Mouse (Mus musculus) embryonic facial prominence, embryonic 11.5 days (tissue): Measurements from ENCODE around the gene Nphs1. TPM values are rescaled to one million over a fixed set of nuclear protein-coding genes. Genes with fewer than 3 reads are reported as not detected.
A peak's percentile ranks its signal among the peaks of the same experiment; 100 is the strongest.

Experiments used
- ATAC-seq: fragments of 200-750 bp; cut with Nextera tagmentation; replicated peaks from 2 replicates; pipeline ENCODE4 v1.8.0; 2017; ENCODE audit warnings: low read depth; ENCODE audit not compliant: insufficient number of reproducible peaks, low FRiP score, low TSS enrichment
- DNase-seq: peaks from one replicate; pipeline ENCODE4 v3.0.0-alpha.2; 2015; ENCODE audit warnings: low spot score
- H3K27ac ChIP-seq: fragments of 300-500 bp; sonication (generic); replicated peaks from 2 replicates; pipeline ENCODE4 v1.5.1; 2014; ENCODE audit warnings: mild to moderate bottlenecking, low read depth, low read length, control low read depth
- H3K27me3 ChIP-seq: fragments of 300-500 bp; sonication (generic); 2 replicates; pipeline ENCODE4 v1.6.1; 2014; ENCODE audit warnings: mild to moderate bottlenecking, low read length, moderate library complexity, mixed read lengths; ENCODE audit not compliant: control insufficient read depth, insufficient read depth
- H3K36me3 ChIP-seq: fragments of 300-500 bp; sonication (generic); replicated peaks from 2 replicates; pipeline ENCODE4 v1.6.1; 2014; ENCODE audit warnings: low read depth, mild to moderate bottlenecking, low read length, moderate library complexity, mixed read lengths; ENCODE audit not compliant: control insufficient read depth, insufficient read depth
- H3K4me1 ChIP-seq: fragments of 300-500 bp; sonication (generic); 2 replicates; pipeline ENCODE4 v1.6.1; 2014; ENCODE audit warnings: low read length, mixed read lengths; ENCODE audit not compliant: control insufficient read depth, insufficient read depth
- H3K4me2 ChIP-seq: fragments of 300-500 bp; sonication (generic); 2 replicates; pipeline ENCODE4 v1.6.1; 2014; ENCODE audit warnings: low read depth, mild to moderate bottlenecking, control low read depth, low read length, moderate library complexity
- H3K4me3 ChIP-seq: fragments of 300-500 bp; sonication (generic); 2 replicates; pipeline ENCODE4 v1.5.1; 2014; ENCODE audit warnings: low read depth, low read length, control low read depth
- H3K9ac ChIP-seq: fragments of 300-500 bp; sonication (generic); replicated peaks from 2 replicates; pipeline ENCODE4 v1.6.1; 2014; ENCODE audit warnings: mild to moderate bottlenecking, control low read depth, low read length
- H3K9me3 ChIP-seq: fragments of 300-500 bp; sonication (generic); replicated peaks from 2 replicates; pipeline ENCODE4 v1.6.1; 2016; ENCODE audit warnings: mild to moderate bottlenecking, low read length, inconsistent platforms, mixed read lengths; ENCODE audit not compliant: control insufficient read depth
- WGBS: fragments of 180-500 bp; shearing (Covaris S2); extraction: QIAGEN DNeasy Blood & Tissue Kit; methylation state at CpG from one replicate; pipeline ENCODE4 v1.1.7; 2014; 5-methylcytosine and 5-hydroxymethylcytosine counted together
- polyA plus RNA-seq: library from polyadenylated mRNA; unstranded; fragments of >200 nt; fragmentation: Nextera tagmentation; extraction: Ambion mirVana; gene quantifications from 2 replicates; pipeline ENCODE4 v1.2.1, GENCODE M21; 2014

Nphs1 gene
- polyA plus RNA-seq, 1 experiment from 2014 or later: not detected

DNA sequence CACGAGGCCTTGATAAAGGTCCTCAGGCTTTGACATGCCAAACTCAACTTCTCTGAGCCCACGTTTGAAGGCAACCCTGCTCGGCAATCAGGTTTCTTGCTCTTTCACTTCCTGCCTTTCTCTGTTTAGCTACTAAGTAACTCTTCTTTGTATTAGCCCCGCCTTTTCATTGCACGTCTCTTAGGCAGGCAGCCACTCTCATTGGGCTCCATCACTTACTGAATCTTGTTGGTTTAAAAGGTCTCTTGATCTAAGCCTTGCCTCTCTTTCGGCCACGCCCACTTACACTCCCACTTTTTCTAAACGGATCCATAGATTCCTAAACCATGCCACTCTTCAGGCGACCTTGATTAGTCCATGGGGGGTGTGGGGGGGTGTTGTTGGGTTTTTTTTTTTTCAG is 14.4 kb upstream of the Nphs1 start:
- H3K4me1 ChIP-seq: peaks cover 4% of the 10 kb centered on the region
- no peak overlapping the region for H3K9ac ChIP-seq
- no peak overlapping the region for H3K27ac ChIP-seq
- H3K27me3 ChIP-seq: peaks cover 17% of the 10 kb centered on the region; the same call in 1 of the 2 replicates
- peak overlapping the region; percentile 82 for H3K4me2 ChIP-seq
- DNase-seq (no peak), ATAC-seq (no peak)
- WGBS: 24% methylated on average over 9 of the region's 9 CpGs
- no peak overlapping the region for H3K4me3 ChIP-seq
- H3K36me3 ChIP-seq: no peaks in the 10 kb centered on the region; the same call in 1 of the 2 replicates
- no peaks in the 10 kb centered on the region for H3K9me3 ChIP-seq

DNA sequence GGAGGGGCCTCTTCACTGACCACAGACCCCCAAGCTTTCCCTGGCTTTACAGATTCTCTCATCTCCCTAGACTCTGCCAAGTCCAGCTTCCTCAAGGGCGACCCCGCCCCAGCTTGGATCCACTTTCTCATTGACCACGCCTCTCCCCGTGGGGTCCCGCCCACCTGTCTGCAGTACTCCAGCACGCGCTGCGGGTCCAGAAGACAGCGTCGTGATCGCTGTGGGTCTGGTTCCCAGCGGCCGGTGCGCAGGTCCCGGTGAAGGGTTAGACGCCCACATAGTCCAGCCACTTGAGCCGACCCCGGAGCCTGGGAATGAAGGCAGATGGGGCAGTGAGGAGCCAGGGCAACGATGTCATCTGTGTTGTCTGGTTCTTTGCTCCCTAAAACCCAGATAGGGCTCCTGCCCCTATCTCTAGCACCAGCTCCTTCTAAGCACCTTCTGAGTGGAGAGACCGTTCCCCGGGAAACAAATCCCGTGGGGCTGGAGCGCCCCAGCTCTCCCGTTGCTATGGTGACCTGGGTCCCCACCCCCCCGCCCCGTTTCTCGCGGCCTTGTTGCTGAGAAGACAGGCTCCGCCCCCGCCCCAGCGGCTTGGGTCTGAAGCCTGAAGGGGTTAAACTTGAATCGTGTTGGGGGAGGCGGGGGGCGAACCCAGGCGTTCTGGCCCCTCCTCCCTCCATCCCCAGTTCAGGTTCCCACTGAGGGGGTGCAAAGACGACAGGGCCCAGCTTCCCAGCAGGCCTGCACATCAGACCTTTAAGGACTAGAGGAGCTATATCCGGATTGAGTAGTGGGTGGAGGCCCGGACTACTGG is 13.8 kb upstream of the Nphs1 start:
- H3K27ac ChIP-seq: peak overlapping the region; percentile 41; the same call in 1 of the 2 replicates
- under 1% methylated on average over 38 of the region's 38 CpGs for WGBS
- H3K36me3 ChIP-seq: no peaks in the 10 kb centered on the region; the same call in 1 of the 2 replicates
- peaks cover 17% of the 10 kb centered on the region; the same call in 1 of the 2 replicates for H3K27me3 ChIP-seq
- H3K4me2 ChIP-seq: peak overlapping the region; percentile 82
- H3K4me1 ChIP-seq: peaks cover 4% of the 10 kb centered on the region
- DNase-seq: peak; percentile 59
- peak overlapping the region; percentile 69 for H3K9ac ChIP-seq
- ATAC-seq: peak; percentile 53
- peak overlapping the region; percentile 67 for H3K4me3 ChIP-seq
- no peaks in the 10 kb centered on the region for H3K9me3 ChIP-seq

GRCm38 (mm10) chr7:30444971-30445751 is 13.0 kb upstream of the Nphs1 start, which contains the start of gene Aplp1:
Aplp1 (minus strand) TSS chr7:30445535.
- 0% methylated on average over 60 of the region's 72 CpGs for WGBS
- Histone ChIP-seq H3K27ac (peak within 1 kb of the TSS; percentile 41), H3K9ac (peak within 1 kb of the TSS; percentile 69), H3K4me3 (peak within 1 kb of the TSS; percentile 67), H3K4me2 (peak within 1 kb of the TSS; percentile 82), H3K36me3 (no peaks in the 10 kb centered on the region; the same call in 1 of the 2 replicates), H3K4me1 (peaks cover 4% of the 10 kb centered on the region), H3K9me3 (no peaks in the 10 kb centered on the region), H3K27me3 (peaks cover 17% of the 10 kb centered on the region; the same call in 1 of the 2 replicates)
- ATAC-seq (peak; percentile 54), DNase-seq (peak; percentile 75)

GRCm38 (mm10) chr7:30450241-30450640 is 7.9 kb upstream of the Nphs1 start:
- H3K9me3 ChIP-seq: no peaks in the 10 kb centered on the region
- ATAC-seq: no peak
- no peak overlapping the region for H3K4me3 ChIP-seq
- H3K27me3 ChIP-seq: peaks cover 32% of the 10 kb centered on the region
- H3K4me2 ChIP-seq: no peak overlapping the region
- no peak overlapping the region for H3K9ac ChIP-seq
- WGBS: 70% methylated on average over 7 of the region's 7 CpGs
- H3K27ac ChIP-seq: no peak overlapping the region
- no peak for DNase-seq
- no peaks in the 10 kb centered on the region for H3K36me3 ChIP-seq
- H3K4me1 ChIP-seq: no peaks in the 10 kb centered on the region

DNA sequence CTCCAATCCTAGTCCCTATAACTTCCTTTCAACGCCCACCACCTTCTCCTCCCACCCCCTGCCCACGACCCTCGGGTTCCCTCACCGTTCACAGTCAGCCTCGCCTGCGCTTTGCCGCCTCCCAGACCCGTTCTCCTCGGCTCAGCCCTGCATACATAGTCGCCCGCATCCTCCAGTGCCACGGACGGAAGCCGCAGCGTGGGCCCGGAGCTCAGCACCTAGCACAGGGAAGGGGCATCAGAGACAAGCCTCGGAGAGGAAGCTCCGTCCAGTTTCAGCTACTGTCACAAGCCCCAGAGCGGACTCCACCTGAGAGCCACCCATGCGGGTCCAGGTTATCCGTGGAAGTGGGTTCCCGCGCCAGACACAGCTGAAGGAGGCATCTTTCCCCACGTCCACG is 4.8 kb upstream of the Nphs1 start:
- H3K4me2 ChIP-seq: no peak overlapping the region
- 12% methylated on average over 25 of the region's 25 CpGs for WGBS
- H3K9ac ChIP-seq: no peak overlapping the region

DNA sequence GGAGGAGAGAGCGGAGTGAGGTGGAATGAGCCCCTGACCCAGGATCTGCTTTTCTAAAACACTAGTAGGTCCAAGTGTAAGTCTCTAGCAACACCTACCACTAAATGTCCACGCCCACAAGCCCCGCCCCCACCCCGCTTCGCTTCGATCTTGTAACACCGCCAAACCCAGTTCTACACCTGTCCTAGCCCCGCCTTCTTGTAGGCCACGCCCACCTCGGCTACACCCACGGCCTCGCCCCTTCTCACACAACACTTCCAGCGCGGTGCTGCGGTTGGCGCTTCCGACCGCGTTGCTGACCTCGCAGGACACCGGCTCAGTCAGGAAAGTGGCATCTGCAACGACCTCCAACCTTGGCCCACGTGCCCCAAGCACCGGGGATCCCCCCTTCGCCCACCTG is 4.3 kb upstream of the Nphs1 start:
- H3K4me3 ChIP-seq: no peak overlapping the region; the same call in 1 of the 2 replicates
- H3K27ac ChIP-seq: no peak overlapping the region
- ATAC-seq: no peak
- under 1% methylated on average over 25 of the region's 25 CpGs for WGBS
- DNase-seq: no peak
- H3K4me2 ChIP-seq: no peak overlapping the region
- H3K36me3 ChIP-seq: no peaks in the 10 kb centered on the region
- no peak overlapping the region for H3K9ac ChIP-seq
- H3K27me3 ChIP-seq: peaks cover 61% of the 10 kb centered on the region
- H3K4me1 ChIP-seq: no peaks in the 10 kb centered on the region; the same call in 1 of the 2 replicates
- no peaks in the 10 kb centered on the region for H3K9me3 ChIP-seq

More for the DNA sequence above, 4.8 kb upstream of the Nphs1 start:
- Histone ChIP-seq H3K4me1 (no peaks in the 10 kb centered on the region; the same call in 1 of the 2 replicates), H3K27me3 (peaks cover 59% of the 10 kb centered on the region), H3K27ac (no peak overlapping the region), H3K36me3 (no peaks in the 10 kb centered on the region), H3K4me3 (no peak overlapping the region), H3K9me3 (no peaks in the 10 kb centered on the region)
- DNase-seq (no peak), ATAC-seq (no peak)

DNA sequence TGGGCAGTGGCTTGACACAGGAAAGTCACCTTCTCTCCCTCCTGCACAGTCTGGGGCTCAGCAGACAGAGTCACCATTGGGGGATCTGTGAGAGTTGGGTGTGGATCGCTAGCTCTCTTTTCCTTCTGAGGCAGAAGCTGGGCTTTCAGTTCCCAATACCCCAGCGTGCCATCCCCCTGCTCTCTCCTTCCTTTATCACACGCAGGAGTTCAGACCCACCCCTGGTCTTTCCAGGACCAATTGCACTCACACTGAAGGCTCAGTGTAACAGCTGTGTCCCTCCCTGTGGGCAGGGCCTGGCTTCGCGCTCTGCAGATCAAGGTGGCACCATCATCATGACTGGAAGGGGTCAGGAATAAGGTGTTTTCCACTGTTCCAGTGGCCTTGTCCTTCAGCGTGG is 3.9 kb upstream of the Nphs1 start:
- H3K27me3 ChIP-seq: peaks cover 66% of the 10 kb centered on the region
- no peak overlapping the region for H3K9ac ChIP-seq
- H3K9me3 ChIP-seq: no peaks in the 10 kb centered on the region
- H3K4me2 ChIP-seq: no peak overlapping the region
- H3K4me3 ChIP-seq: no peak overlapping the region; the same call in 1 of the 2 replicates
- H3K36me3 ChIP-seq: no peaks in the 10 kb centered on the region
- ATAC-seq: no peak
- no peak for DNase-seq
- WGBS: 4% methylated on average over 6 of the region's 6 CpGs
- H3K4me1 ChIP-seq: no peaks in the 10 kb centered on the region; the same call in 1 of the 2 replicates
- no peak overlapping the region for H3K27ac ChIP-seq
